Mouse (Mus musculus) layer of hippocampus, postnatal 25 days (tissue): ENCODE data around the gene Phpt1. TPM values are rescaled to one million over a fixed set of nuclear protein-coding genes. Genes with fewer than 3 reads are reported as not detected.
"Not testable (repeated sequence)": the region's sequence is repeated elsewhere in the genome, so short reads cannot be mapped to it uniquely, and the experiment has no call there.

Source experiments
- DNase-seq, 2 experiments: peaks; one replicate each; pipeline ENCODE4 v3.0.0; 2022; ENCODE audit warnings: mixed read lengths in 2 of 2, low spot score in 1 of 2; ENCODE audit errors: extremely low spot score in 1 of 2
- total RNA-seq, 2 experiments: library from RNA; stranded (reverse); gene quantifications; 2 replicates each; pipeline ENCODE4 v1.2.3; 2021

Phpt1 gene
- total RNA-seq, 2 experiments from 2014 or later = 67.9 to 75.4 TPM

DNA sequence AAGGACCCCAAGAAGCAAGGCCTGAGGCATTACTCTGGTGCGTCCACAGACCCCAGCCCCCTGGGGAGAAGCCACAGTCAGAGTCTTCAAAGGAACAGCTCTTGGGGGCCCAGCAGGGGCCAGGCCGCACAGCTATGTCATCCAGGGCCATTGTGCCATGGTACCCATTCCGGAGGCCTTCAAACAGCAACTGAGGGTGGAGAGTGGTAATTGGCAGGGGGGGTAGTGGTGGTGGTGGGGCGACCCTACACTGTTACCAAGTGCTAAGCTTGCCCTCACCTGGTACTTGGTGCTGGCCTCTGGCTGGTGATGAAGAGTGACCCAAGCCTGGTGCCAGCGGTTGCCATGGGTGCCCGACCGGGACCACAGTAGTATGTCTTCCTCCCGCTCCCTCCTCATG, 9.3 kb downstream of the Phpt1 start:
- no peak for DNase-seq

DNA sequence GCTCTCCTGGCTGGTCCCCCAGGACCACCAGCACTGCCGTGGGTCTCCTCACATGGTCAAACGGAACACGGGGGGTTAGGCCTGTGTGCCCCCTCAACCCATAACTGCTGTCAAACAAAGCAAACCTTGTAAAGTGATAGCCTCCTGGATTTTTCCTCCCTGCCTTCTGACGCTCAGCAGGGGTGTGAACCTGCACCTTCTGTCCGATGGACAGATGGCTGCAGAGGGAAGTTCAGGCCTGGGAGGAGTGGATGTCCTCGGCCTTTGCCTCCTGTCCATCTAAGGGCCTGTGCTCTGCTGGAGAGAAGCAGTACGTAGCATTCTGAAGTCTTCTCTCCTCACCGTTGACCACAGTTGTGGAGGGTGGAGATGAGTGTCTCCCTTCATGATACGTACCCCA, 13.1 kb downstream of the Phpt1 start:
- DNase-seq = no peak

DNA sequence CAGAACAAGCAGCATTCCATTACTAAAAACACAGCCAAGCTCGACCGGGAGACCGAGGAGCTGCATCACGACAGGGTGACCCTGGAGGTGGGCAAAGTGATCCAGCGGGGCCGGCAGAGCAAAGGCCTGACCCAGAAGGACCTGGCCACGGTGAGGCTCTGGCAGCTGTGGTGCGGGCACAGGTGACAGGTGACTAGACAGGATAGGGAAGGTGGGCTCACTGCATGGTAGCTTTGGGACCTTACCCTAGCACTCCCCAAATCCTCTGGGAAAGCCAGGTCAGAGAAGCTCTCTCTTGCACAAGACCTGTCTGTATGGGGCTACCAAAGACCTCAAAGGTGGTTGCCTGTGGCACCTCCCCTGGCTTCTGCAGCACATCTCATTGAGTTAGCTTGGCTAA, 14.5 kb downstream of the Phpt1 start:
- no peak for DNase-seq

DNA sequence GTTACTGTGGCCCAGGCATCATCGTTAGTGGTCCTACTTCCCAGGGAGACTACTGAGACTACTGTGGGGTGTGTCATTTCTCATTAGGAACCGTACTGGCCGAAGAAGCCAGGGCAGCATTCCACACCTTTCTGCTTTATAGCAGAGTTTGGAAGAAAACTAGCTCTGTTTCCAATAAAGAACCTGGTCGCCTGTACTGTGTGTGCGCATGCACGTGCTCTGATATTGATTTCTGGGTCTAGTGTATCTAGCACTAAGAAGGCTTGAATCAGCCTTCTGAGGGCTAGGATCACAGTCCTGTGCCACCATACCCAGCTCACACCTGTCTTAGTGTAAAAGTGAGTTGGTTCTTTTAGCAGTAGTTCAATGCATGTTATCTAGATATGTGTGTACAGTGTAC, 16.2 kb downstream of the Phpt1 start:
- DNase-seq = no peak

DNA sequence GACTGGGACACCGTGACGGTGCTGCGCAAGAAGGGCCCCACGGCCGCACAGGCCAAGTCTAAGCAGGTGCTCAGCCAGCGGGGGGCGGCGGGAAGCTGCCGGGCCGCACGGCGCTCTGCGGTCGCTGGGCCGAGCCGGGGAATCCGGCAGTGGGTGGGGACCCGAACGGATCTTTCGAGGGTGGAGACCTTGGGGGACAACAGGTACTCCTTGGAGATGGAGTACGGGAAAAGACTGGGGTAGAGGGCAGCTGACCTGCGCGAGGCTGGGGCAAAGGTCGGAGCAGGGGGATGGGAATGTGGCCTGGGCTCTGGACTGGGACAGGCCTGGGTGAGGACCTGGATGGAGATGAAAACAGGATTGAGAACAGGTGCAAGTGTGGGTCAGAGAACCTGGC, 17.1 kb downstream of the Phpt1 start:
- no peak for DNase-seq

DNA sequence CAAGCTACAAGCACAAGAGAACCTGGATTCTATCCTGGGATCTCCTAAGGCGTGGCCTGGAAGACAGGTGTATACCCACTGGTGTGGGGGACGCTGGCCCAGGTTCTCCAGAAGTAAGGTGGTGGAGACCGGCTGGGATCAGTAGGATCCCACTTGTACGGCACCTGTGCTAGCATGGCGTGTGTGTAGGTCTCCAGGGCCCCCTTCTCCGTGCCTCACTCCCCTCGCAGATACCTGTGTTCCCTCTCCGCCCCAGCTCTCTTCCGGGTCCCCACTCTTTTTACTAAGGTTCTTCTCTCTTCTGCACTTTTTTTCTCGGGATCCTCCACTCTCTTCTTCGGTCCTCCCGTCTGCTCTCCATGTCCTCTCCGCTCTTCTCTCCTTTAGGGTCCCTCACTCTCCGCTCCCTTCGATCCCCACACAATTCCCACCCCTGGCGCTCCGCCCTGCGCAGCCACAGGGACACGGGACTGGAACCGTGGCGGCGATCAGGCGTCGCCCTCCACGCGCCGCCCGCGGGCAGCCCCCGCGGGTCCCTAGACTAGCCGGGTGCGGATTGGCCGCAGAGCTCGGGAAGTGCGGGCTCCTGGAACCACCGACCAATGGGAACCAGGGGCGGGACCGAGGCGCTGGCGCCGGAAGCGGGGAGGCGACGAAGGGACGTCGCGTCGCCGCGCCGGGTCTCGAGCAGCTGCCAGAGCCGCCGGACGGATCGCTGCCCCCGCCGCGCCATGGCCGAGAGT, 17.6 kb downstream of the Phpt1 start, which contains the start of gene Edf1:
Gene Edf1 (plus strand): TSS at position 627 of the 743 bp plus-strand sequence.
- peak; percentile 83 to 90 for DNase-seq

DNA sequence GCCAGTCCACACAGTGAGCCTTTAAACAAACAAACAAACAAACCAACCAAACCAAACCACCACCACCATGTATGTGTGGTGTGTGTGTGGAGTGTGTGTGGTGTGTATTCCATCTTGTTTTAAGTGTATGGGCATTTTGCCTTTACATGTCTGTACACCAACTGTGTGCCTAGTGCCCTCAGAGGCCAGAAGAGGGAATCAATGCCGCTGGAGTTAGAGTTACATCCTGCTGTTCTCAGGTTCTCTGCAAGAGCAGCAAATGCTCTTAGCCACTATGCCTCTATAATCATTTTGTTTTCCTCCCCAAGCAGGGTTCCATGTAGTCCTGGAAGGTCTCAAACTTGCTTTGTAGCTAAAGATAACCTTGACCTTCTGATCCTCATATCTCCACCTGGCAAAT, 18.7 kb downstream of the Phpt1 start:
- DNase-seq = no peak

DNA sequence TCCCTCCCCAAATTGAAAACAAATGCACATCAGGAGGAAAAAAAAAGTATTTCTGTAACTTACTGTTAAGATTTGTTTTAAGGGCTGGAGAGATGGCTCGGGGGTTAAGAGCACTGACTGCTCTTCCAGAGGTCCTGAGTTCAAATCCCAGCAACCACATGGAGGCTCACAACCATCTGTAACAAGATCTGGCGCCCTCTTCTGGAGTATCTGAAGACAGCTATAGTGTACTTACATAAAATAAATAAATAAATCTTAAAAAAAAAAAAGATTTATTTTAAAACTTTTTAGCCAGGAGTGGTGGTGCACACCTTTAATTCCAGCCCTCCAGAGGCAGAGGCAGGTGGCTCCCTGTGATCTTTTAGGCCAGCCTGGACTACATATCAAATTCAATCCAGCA, 19.5 kb downstream of the Phpt1 start:
- DNase-seq = not testable (repeated sequence)

DNA sequence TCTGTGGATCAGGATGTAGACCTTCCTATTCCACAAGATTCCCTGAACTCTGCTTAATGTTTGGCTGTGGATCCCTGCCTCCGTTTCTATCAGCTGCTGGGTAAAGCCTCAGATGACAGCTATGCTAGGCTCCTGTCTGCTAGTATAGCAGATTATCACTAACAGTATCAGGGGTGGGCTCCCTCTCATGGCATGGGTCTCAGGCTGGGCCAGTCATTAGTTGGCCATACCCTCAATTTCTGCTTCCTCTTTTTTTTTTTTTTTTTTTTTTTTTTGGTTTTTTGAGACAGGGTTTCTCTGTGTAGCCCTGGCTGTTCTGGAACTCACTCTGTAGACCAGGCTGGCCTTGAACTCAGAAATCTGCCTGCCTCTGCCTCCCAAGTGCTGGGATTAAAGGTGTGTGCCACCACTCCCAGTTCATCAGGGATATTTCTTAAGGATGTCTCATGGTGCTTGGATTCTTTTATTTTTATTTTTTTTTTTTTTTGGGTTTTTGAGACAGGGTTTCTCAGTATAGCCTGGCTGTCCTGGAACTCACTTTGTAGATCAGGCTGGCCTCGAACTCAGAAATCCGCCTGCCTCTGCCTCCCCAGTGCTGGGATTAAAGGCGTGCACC, 21.7 kb downstream of the Phpt1 start:
- not testable (repeated sequence) for DNase-seq

DNA sequence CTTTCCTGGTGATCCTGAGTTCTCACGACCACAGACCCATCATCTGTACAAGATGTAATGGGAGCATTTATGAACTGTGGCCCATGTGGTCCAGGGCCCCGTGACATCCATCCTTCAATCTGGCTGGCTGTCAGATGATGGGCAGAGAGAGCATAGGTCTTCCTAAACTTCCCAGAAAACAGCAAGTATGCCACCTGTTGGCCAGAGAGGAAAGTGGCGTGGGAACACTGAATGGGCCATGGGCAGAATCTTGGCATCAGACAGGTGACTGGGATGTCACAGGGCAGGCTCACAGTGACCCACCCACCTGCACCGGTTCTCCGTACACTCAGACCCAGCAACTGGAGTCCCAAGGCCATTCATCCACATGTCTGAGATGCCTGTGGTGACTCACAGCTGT, 23.8 kb downstream of the Phpt1 start:
- no peak for DNase-seq

DNA sequence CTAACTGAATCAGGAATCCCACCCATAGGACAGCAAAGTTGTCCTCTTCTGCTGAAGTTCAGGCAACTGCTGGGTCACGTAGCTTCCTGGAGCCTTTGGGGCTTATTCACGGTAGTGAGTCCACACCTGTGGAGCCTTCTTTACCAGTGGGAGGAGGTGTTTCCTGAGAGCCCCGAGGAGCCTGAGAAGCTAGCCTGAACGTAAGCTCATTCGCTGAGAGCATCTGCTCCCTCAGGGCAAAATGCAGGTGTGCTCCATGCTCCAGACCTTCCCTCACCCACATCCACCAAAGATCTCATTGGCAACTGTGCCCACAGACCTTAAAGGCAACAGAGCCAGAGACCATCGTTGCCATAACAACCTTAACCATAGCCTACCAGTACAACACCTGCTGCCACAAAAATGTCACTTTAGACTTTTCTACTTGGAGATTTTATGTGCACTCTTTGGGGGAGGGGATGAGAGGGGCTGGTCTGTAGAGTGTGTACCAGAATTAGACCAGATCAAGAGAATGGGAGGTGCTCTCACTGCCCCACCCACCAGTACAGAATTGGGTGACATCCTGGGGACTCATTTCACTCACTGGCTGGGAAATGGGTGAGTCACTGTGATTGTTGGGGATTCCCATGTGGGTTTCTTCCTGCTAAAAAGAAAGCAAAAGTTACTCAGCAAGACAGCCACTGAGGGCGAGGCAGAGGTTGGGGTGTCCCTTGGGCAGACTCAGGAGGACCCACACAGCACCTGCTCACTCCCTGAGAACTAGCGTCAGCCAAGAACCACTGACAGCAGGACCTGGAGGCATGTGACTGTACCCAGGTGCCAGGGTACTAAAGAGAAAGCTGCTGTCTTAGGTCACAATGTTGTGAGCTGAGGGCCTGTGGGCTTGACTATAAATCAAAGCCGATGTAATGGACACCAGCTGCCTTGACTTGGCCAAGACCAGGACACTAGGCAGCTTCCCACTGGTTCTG, 25.7 kb downstream of the Phpt1 start:
- DNase-seq = no peak

DNA sequence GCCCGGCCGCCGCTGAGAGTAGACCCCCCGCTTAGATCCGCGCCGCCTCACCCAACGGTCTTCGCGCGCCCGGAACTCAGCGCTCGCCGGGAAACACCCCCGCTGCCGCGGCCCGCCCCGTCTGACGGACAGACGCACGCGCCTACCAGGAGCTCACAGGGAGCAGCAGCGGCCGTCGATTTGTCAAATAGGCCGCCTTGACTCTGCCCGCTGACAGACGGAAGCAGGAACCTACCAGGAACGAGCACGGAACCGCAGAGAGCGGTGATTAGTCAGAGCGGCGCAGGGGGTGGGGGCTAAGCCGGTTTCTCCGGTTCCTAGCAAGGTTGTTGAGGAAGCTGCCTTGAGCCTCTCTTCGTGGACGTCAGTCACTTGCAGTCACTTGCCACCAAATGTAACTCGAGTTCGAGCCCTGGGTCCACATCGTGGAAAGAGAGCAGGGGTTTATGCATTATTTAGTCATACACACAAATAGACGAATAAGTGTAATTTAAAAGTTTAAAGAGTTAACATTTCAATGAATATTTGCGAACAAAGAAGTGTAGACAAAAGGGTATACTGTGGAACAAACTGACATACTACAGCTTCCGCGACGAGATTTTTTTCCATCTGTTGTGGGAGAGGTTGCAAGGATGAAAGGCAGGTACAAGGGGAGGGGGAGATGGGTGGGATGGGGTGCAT, 28.1 kb downstream of the Phpt1 start, which contains the start of gene Traf2:
Gene Traf2 (minus strand): TSS at position 130 of the 681 bp plus-strand sequence.
- DNase-seq = peak; percentile 94 to 96

DNA sequence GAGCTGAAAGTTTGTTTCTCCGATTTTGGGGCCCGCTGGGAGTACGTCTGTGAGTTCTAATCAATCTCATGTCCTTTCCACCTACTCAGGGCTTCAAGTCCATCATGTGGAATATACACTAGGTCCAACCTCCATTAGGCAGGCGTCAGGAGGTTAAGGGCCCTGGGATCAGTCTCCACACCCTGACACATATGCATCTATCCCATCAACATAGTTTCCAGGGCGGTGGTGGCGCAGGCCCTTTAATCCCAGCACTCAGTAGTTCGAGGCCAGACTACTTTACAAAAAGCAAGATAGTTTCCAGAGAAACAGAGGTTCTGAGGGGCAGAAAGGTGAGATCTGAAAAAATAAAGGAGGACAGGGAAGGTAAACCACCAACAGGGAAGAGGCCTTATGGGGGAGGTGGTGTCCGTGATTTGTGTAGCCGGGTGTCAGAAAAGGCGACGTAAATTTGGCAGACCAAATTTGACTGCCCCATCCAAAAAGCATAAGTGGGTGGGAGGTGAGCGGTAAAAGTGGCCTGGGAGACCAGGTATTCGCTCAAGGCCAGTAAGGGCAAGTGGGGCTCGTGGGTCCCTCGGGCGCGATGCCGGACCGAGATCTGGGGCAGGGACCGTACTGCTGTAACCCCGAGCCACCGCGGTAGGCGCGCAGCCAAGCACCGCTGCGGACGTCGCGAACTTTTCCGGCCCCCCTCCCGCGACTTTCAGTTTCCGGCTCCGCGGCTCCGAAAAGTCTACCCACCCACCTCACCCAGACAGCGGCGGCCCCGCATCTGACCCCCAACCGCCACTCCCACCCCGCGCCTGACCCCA, 28.8 kb downstream of the Phpt1 start:
- DNase-seq = no peak

DNA sequence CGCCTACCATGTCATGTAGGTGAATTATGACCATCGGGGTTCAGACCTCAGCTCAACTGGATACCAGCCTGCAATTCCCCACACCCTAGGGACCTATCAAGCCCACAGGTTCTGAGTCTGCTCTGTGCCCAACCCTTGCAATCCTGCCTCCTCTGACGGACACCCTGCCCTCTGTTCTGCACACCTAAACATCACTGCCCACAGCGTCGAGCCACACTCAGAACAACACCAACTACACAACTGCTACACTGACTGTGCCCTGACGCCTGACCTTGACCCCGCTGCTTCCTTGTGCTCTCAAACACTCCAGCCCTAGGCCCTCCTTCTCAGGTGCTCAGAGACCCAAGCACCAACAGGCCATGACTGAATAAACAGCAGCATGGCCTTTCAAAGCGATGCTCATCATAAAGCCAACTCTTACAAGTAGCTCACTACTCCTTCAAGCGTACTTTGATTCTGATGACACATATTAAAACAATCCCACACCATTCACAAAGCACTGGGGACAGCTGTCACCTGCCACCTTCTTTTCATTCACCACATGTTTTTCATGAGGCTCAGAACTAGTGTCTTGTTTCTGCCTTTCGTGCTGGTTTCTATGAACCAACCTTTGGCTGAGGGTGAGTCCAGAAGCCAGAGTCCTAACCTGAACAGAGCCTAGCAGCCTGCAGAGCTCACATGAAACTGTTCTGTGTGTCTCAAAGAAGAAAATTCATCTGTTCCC, 33.2 kb downstream of the Phpt1 start:
- no peak for DNase-seq

DNA sequence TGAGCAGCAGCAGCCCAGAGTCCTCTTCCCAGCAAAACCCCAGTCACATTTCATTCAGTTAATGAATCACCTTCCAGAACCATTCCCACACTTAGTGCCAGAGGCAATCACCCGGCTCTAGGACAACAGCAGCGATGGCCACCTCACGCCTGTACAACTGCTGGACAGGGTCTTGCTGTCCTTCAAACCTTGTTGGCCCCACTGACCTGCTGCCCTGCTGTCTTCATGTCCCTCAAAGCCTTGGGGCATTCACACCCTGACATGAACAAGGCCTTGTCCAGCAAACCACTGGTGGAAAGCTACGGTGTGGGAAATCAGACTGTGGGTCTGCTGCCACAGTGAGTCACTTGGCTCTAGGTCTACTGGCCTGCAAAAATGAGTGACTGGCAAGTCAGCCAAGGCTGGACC, 34.5 kb downstream of the Phpt1 start:
- DNase-seq = no peak

DNA sequence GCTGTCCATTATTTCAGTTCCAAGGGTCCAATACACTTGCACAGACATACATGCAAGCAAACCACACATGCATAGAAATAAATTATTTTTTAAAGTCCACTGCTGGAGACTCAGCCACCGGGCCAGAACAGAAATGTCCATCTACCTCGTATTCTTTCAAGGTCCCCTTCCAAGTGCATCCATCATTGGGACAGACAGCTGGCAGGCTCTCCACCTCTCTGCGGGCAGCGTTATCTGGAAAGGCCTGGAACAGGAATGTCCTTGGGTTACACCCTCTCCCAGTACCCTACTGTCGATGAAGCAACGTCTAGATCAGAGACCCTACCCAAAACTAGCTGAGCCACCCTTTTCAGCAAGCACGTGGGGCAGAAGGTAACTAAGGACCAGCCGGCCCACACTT, 38.5 kb downstream of the Phpt1 start:
- DNase-seq = no peak

DNA sequence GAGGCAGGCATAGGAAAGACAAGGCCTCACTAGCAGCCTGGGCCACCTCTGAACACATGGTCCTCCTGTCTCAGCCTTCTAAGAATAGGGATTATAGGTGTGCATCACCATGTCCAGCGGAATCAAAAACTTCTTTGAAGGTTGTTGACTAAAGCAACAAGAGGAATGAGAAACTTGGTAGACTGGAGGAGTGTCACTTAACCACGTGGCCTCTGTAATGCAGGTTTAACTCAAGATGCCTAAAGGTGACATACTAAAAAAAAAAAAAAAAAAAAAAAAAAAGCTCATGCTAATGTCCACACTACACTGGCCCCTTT, 40.2 kb downstream of the Phpt1 start:
- DNase-seq = no peak

DNA sequence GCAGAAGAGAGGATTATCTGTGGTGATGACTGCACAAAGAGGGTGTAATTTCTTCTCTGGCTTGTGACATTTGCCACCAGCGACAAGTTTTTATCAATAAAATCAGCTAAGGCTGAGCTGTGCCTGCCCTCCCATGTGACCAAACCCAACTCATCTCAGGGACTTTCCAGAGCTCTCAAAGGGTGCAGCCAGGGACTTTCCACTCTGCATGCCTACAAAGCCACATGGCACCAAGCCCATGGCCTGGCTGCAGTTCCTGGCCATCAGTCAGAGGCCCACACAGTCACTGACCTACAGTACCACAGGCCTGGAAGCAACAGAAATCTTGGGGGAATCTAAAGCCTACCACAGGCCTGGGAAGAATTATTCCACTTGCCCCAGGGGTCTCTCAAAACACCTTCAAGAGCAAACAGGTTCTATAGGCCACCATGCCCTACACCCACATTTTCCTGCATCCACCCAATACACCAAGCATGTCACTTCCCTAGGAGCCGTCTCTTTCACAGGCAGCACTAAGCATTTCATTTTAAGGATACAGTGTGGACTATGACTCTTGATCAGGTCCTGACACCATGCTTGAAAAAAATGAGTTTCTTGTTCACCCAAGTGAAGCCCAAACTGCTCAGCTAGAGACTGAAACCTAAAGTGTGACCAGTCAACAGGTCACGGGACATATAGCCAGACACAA, 40.7 kb downstream of the Phpt1 start:
- no peak for DNase-seq

DNA sequence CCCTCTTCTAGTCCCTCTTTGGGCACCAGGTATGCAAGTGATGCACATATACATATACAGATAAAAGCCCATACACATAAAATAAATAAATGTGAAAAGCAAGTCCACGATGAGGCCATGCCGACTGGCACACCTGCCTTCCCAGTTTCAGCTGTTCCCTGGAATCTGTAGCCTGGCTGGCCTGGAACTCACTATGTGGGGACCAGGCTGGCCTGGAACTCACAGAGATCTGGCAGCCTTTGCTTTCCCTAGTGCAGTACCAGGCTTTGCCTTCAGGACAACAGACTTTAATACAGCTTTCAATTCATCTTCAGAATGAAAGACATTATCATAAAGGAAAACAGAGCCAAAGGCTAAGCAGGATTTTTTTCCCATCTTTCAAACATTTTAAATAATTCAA, 41.3 kb downstream of the Phpt1 start:
- DNase-seq = no peak
